Mouse (Mus musculus) liver, adult 2 months (tissue): Measurements from ENCODE around the gene Dpf3.

Source experiments
- CTCF ChIP-seq: fragments of 200-500 bp; IDR thresholded peaks from 2 replicates; pipeline ENCODE4 v1.5.1; 2011; ENCODE audit warnings: low read depth, low read length, control low read depth
- POLR2A ChIP-seq: fragments of 200-500 bp; IDR thresholded peaks from 2 replicates; pipeline ENCODE4 v1.6.1; 2011; ENCODE audit warnings: low read length, control low read depth; ENCODE audit not compliant: insufficient read depth; ENCODE audit errors: extremely low read depth

DNA sequence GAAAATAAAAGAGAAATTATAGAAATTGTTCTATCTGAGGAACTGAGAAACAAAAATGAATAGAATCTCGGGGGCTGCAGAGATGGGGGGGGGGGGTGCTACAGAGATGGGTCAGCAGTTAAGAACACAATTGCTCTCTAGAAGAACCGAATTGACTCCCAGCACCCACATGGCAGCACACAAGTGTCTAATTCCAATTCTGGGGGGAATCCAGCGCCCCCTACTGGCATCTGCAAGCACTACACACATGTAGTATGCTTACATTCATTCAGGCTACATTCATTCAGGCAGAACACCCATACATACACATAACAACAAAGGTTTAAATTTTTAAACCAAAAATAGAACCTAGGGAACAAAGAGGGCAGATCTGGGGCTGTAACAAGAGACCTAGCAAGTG lies 122.7 kb downstream of the Dpf3 start:
- TF ChIP-seq CTCF = no peak; the same call in 1 of the 2 replicates
- TF ChIP-seq POLR2A = no peak
